Mouse (Mus musculus) kidney, adult 18-20 months (tissue): Measurements from ENCODE around the gene Evpl.
"Not testable (repeated sequence)": the region's sequence is repeated elsewhere in the genome, so short reads cannot be mapped to it uniquely, and the experiment has no call there.

ENCODE experiments used
- DNase-seq: peaks from one replicate; pipeline ENCODE4 v3.0.0; 2021

The Evpl gene

GRCm38 (mm10) chr11:116237742-116238395, at the start of gene Evpl:
Evpl (minus strand) TSS chr11:116238077.
- DNase-seq, result peak; percentile 93

GRCm38 (mm10) chr11:116287351-116287750, 49.5 kb upstream of the Evpl start:
- DNase-seq, result no peak

GRCm38 (mm10) chr11:116285770-116286191, 47.9 kb upstream of the Evpl start:
- DNase-seq, result no peak

- DNase-seq, result no peak
Observed at GRCm38 (mm10) chr11:116283982-116284381, 46.1 kb upstream of the Evpl start.

GRCm38 (mm10) chr11:116282912-116283521, 45.1 kb upstream of the Evpl start:
- no peak for DNase-seq

- peak; percentile 49 for DNase-seq
Observed at GRCm38 (mm10) chr11:116282089-116282488, 44.2 kb upstream of the Evpl start.

GRCm38 (mm10) chr11:116281671-116282070, 43.8 kb upstream of the Evpl start:
- no peak for DNase-seq

GRCm38 (mm10) chr11:116280751-116281663, 43.1 kb upstream of the Evpl start, which contains the start of gene Galr2:
Galr2 (plus strand) TSS chr11:116280939.
- DNase-seq, result no peak

- DNase-seq, result not testable (repeated sequence)
Observed at GRCm38 (mm10) chr11:116277184-116277583, 39.3 kb upstream of the Evpl start.

- peak; percentile 93 for DNase-seq
Observed at GRCm38 (mm10) chr11:116274045-116274666, 36.3 kb upstream of the Evpl start, which contains the start of gene Srp68. Srp68 (minus strand) TSS chr11:116274217.

- no peak for DNase-seq
Observed at GRCm38 (mm10) chr11:116273469-116274044, 35.7 kb upstream of the Evpl start.

- DNase-seq, result no peak
Observed at GRCm38 (mm10) chr11:116272589-116273468, 35.0 kb upstream of the Evpl start.

- DNase-seq, result no peak
Observed at GRCm38 (mm10) chr11:116269560-116269959, 31.7 kb upstream of the Evpl start.

GRCm38 (mm10) chr11:116268313-116268712, 30.4 kb upstream of the Evpl start:
- DNase-seq, result no peak

GRCm38 (mm10) chr11:116267637-116268036, 29.8 kb upstream of the Evpl start:
- DNase-seq, result no peak

- no peak for DNase-seq
Observed at GRCm38 (mm10) chr11:116265850-116266249, 28.0 kb upstream of the Evpl start.

- DNase-seq, result no peak
Observed at GRCm38 (mm10) chr11:116265352-116265751, 27.5 kb upstream of the Evpl start.

GRCm38 (mm10) chr11:116260259-116260658, 22.4 kb upstream of the Evpl start:
- DNase-seq, result no peak

GRCm38 (mm10) chr11:116259461-116259860, 21.6 kb upstream of the Evpl start:
- no peak for DNase-seq

GRCm38 (mm10) chr11:116255982-116256675, 18.3 kb upstream of the Evpl start:
- no peak for DNase-seq
